Mouse (Mus musculus): Measurements from ENCODE around the gene Ubxn2a.

DNA sequence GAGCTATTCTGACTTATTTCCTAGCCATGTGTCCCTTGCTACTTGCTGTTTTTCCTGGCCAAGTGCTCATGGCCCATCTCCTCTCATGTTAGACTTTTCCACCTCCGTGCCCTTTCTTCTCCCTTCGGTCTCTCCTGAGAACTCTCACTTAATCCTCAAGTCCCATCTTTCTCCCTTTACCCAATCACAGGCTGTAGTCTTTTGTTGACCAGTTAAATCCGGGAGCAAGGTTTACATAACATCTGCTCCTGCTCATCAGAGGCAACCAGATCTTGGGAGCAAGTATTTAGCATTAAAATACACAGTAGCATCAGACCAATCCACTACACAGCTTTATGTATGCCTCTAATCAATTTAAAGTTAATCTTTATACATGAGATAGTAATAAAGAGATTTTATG, 6.9 kb upstream of the Ubxn2a start:
- TF ChIP-seq E2F4 (IDR thresholded peaks at IDR 0.05; ENCODE audit: borderline replicate concordance, low read depth, low read length): no peak
- no peak for TF ChIP-seq SMC3 (IDR thresholded peaks at IDR 0.05; ENCODE audit: low read depth, low read length)
- TF ChIP-seq POLR2A (IDR thresholded peaks at IDR 0.05; ENCODE audit: control insufficient read depth in 1 of 2, insufficient read depth in 1 of 2, low read depth in 1 of 2, low read length in 2 of 2, poor library complexity in 1 of 2): no peak
- no peak for TF ChIP-seq TAL1 (IDR thresholded peaks at IDR 0.05; ENCODE audit: low read length)
- TF ChIP-seq MEF2A (IDR thresholded peaks at IDR 0.05; ENCODE audit: extremely low read depth, insufficient replicate concordance, low read depth, low read length, poor library complexity, severe bottlenecking): no peak
- TF ChIP-seq USF1 (IDR thresholded peaks at IDR 0.05; ENCODE audit: low read depth, low read length): no peak
- TF ChIP-seq EP300 (IDR thresholded peaks at IDR 0.05; ENCODE audit: low read depth in 1 of 2, low read length in 2 of 2): no peak
- no peak for TF ChIP-seq POLR2AphosphoS5 (IDR thresholded peaks at IDR 0.05; ENCODE audit: borderline replicate concordance, low read depth, low read length)
- TF ChIP-seq CTCF (IDR thresholded peaks at IDR 0.05 in 2 of 3, conservative IDR thresholded peaks at IDR 0.05 in 1 of 3; ENCODE audit: control insufficient read depth in 1 of 3, insufficient read depth in 1 of 3, low read depth in 2 of 3, low read length in 3 of 3, poor library complexity in 1 of 3, severe bottlenecking in 1 of 3): no peak
- TF ChIP-seq ELF1 (IDR thresholded peaks at IDR 0.05; ENCODE audit: low read depth, low read length): no peak
- no peak for TF ChIP-seq JUND (IDR thresholded peaks at IDR 0.05; ENCODE audit: low read depth, low read length)
- TF ChIP-seq ZNF384 (IDR thresholded peaks at IDR 0.05; ENCODE audit: low read depth, low read length): no peak
